Mouse (Mus musculus) embryonic fibroblast, embryonic 13.5 days (primary cell): Measurements from ENCODE around the gene Arhgap23.

Experiments
- CTCF ChIP-seq: IDR thresholded peaks from 2 replicates; pipeline ENCODE4 v1.5.1; 2011; ENCODE audit warnings: mild to moderate bottlenecking, control low read depth, low read length, moderate library complexity, borderline replicate concordance; ENCODE audit not compliant: insufficient read depth
- POLR2A ChIP-seq: IDR thresholded peaks from 2 replicates; pipeline ENCODE4 v1.6.1; 2011; ENCODE audit warnings: low read depth, mild to moderate bottlenecking, control low read depth, low read length, moderate library complexity

DNA sequence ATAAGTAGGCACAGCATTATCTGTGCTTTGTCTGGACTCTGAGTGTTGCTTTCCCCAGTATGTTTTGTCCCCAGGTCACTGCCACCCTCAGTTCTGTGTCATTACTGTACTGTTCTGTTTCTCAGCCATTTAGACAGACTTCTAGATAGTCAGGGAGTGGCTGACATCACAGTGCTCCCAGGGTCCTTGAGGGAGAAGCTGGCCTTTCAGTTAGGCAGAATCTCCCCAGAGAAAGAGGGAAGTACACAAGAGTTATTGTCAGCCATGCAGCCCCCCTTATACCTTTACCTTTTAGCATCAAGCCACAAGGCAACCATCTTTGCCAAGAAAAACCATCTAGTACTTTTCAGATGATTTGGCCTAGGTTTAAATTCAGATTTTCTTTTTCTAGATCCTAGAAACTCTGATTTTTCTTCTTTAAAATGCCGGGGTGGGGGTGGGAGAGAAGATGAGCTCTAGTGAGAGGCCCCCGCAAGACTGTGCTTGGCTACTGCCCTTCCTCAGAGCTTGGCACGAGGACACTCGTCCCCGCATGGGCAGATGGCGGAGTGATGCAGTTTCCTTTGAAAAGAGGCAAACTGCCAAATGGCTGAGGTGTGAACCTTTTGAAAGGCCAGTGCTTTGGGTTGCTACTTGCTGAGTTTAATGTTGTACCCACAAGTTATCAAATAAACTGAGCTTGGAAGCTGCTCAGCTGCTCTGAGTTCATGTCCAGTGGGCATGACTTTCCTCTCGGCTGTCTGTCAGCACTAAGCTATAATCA, 44.8 kb upstream of the Arhgap23 start:
- TF ChIP-seq CTCF: no peak
- TF ChIP-seq POLR2A: no peak
